Mouse (Mus musculus) heart, postnatal 0 days (tissue): ENCODE data around the gene B4galnt2.

Experiments used
- CTCF ChIP-seq: IDR thresholded peaks from 2 replicates; pipeline ENCODE4 v1.5.1; 2016; ENCODE audit warnings: antibody characterized with exemption, control low read depth, low read depth
- EP300 ChIP-seq: IDR thresholded peaks from 2 replicates; pipeline ENCODE4 v1.6.1; 2016; ENCODE audit warnings: antibody characterized with exemption, low read depth

GRCm38 (mm10) chr11:95837059-95837458 is 77.6 kb downstream of the B4galnt2 start, which contains the start of gene Gngt2:
- TF ChIP-seq CTCF (no peak), EP300 (no peak)
